Mouse (Mus musculus): Measurements from ENCODE around the gene Prps1l3. TPM values are rescaled to one million over a fixed set of nuclear protein-coding genes. Genes with fewer than 3 reads are reported as not detected.
"Not testable (repeated sequence)": the region's sequence is repeated elsewhere in the genome, so short reads cannot be mapped to it uniquely, and the experiment has no call there.

Prps1l3 gene
- polyA plus RNA-seq, 1 experiment from 2014 or later, result 33.0 TPM

- no peaks in the 10 kb centered on the region for H3K36me3 ChIP-seq (ENCODE audit: control insufficient read depth, insufficient read depth)
- peak within 1 kb of the TSS; percentile 95 for H3K27ac ChIP-seq (ENCODE audit: low read length)
- no peaks in the 10 kb centered on the region for H3K9me3 ChIP-seq (replicated peaks; ENCODE audit: control insufficient read depth, low read length)
- H3K4me3 ChIP-seq (ENCODE audit: low read depth, low read length), result peak within 1 kb of the TSS; percentile 87
- peaks cover 15% of the 10 kb centered on the region for H3K4me1 ChIP-seq (ENCODE audit: control insufficient read depth, low read depth, low read length)
- peak; percentile 84 for ATAC-seq (ENCODE audit: low read depth)
- no peaks in the 10 kb centered on the region for H3K27me3 ChIP-seq (ENCODE audit: control insufficient read depth, insufficient read depth, low read depth, low read length)
- H3K4me2 ChIP-seq (ENCODE audit: low read depth, low read length), result peak within 1 kb of the TSS; percentile 77
- 19% methylated on average over 10 of the region's 10 CpGs for WGBS (ENCODE audit: insufficient replicate concordance)
- peak within 1 kb of the TSS; percentile 97 for H3K9ac ChIP-seq (ENCODE audit: low read depth, low read length)
These were observed 32.7 kb upstream of the Prps1l3 start, which contains the start of gene Slc25a21 for GRCm38 (mm10) chr12:57197363-57198026. TSS of gene Slc25a21 (minus strand) at chr12:57197472.

DNA sequence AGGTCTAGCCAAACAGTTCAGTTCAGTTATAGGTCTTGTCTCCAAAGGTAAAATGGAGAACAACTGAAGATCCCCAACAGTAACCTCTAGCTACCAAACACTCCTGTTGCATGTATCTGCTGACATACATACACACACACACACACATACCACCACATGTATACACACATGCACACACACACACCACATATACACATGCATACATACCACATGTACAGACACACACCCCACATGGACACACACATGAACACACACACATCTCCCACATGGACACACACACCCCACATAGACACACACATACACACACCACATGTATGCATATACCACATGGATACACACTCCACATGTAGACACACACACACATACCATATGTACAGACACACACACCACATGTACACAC lies 31.9 kb upstream of the Prps1l3 start:
- Histone ChIP-seq H3K9ac (ENCODE audit: low read depth, low read length) (peak overlapping the region; percentile 48), H3K4me2 (ENCODE audit: low read depth, low read length) (peak overlapping the region; percentile 77)

DNA sequence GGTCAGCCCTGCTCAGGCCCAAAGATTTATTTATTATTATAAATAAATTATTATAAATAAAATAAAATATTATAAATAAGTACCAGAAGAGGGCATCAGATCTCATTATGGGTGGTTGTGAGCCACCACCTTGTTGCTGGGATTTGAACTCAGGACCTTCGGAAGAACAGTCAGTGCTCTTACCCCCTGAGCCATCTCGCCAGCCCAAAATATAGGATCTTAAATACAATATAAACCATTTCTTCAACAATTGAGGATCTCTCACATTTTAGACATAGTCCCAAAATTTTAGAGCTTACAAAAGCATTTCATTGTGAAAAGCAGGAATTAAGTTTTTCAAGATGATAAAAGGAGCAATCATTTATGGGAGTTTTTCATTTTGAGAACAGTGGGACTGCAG lies 30.8 kb upstream of the Prps1l3 start:
- ATAC-seq (ENCODE audit: low read depth), result no peak
- WGBS (ENCODE audit: insufficient replicate concordance), result 84% methylated on average over 2 of the region's 2 CpGs

More for the DNA sequence above, 31.9 kb upstream of the Prps1l3 start:
- H3K27ac ChIP-seq (ENCODE audit: low read length), result peak overlapping the region; percentile 89
- no peaks in the 10 kb centered on the region for H3K36me3 ChIP-seq (ENCODE audit: control insufficient read depth, insufficient read depth)
- no peaks in the 10 kb centered on the region for H3K9me3 ChIP-seq (replicated peaks; ENCODE audit: control insufficient read depth, low read length)
- H3K4me3 ChIP-seq (ENCODE audit: low read depth, low read length), result peak overlapping the region; percentile 17
- peaks cover 11% of the 10 kb centered on the region for H3K4me1 ChIP-seq (ENCODE audit: control insufficient read depth, low read depth, low read length)
- H3K27me3 ChIP-seq (ENCODE audit: control insufficient read depth, insufficient read depth, low read depth, low read length), result no peaks in the 10 kb centered on the region
- ATAC-seq (ENCODE audit: low read depth), result no peak

DNA sequence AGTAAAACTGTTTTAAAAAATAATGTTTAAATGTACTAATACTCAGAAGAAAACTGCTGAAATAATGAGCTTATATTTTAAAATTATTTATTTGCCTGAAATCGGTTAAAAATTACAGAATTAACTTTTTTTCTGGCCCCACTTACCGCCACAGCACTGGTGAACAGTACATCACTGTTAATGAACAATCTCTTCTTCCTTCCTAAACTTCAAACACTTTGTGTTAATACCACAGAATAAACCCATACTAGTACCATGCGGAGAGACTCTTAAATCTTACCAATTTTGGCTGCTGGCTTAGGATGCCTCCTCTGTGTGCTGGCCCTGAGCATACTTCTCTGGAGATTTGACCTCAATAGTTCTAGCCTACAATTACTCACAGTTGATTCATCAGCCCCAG lies 28.3 kb upstream of the Prps1l3 start:
- ATAC-seq (ENCODE audit: low read depth), result no peak
- no peak overlapping the region for H3K27ac ChIP-seq (ENCODE audit: low read length)
- no peak overlapping the region for H3K4me3 ChIP-seq (ENCODE audit: low read depth, low read length)
- no peak overlapping the region for H3K4me2 ChIP-seq (ENCODE audit: low read depth, low read length)
- H3K9me3 ChIP-seq (replicated peaks; ENCODE audit: control insufficient read depth, low read length), result no peaks in the 10 kb centered on the region
- no peaks in the 10 kb centered on the region for H3K36me3 ChIP-seq (ENCODE audit: control insufficient read depth, insufficient read depth)
- no peak overlapping the region for H3K9ac ChIP-seq (ENCODE audit: low read depth, low read length)
- H3K27me3 ChIP-seq (ENCODE audit: control insufficient read depth, insufficient read depth, low read depth, low read length), result no peaks in the 10 kb centered on the region
- peaks cover 8% of the 10 kb centered on the region for H3K4me1 ChIP-seq (ENCODE audit: control insufficient read depth, low read depth, low read length)
- WGBS (ENCODE audit: insufficient replicate concordance), result 83% methylated on average over 3 of the region's 3 CpGs

More for the DNA sequence above, 30.8 kb upstream of the Prps1l3 start:
- Histone ChIP-seq H3K9me3 (replicated peaks; ENCODE audit: control insufficient read depth, low read length) (no peaks in the 10 kb centered on the region), H3K4me3 (ENCODE audit: low read depth, low read length) (no peak overlapping the region), H3K4me2 (ENCODE audit: low read depth, low read length) (no peak overlapping the region), H3K36me3 (ENCODE audit: control insufficient read depth, insufficient read depth) (no peaks in the 10 kb centered on the region), H3K27me3 (ENCODE audit: control insufficient read depth, insufficient read depth, low read depth, low read length) (no peaks in the 10 kb centered on the region), H3K9ac (ENCODE audit: low read depth, low read length) (no peak overlapping the region), H3K4me1 (ENCODE audit: control insufficient read depth, low read depth, low read length) (peaks cover 9% of the 10 kb centered on the region), H3K27ac (ENCODE audit: low read length) (no peak overlapping the region)

GRCm38 (mm10) chr12:57204276-57204851 lies 25.8 kb upstream of the Prps1l3 start:
- Histone ChIP-seq H3K36me3 (ENCODE audit: control insufficient read depth, insufficient read depth) (no peaks in the 10 kb centered on the region), H3K4me2 (ENCODE audit: low read depth, low read length) (no peak overlapping the region), H3K27me3 (ENCODE audit: control insufficient read depth, insufficient read depth, low read depth, low read length) (no peaks in the 10 kb centered on the region), H3K9me3 (replicated peaks; ENCODE audit: control insufficient read depth, low read length) (no peaks in the 10 kb centered on the region), H3K4me1 (ENCODE audit: control insufficient read depth, low read depth, low read length) (no peaks in the 10 kb centered on the region; the same call in 1 of the 2 replicates), H3K4me3 (ENCODE audit: low read depth, low read length) (no peak overlapping the region), H3K9ac (ENCODE audit: low read depth, low read length) (no peak overlapping the region), H3K27ac (ENCODE audit: low read length) (no peak overlapping the region)
- ATAC-seq (ENCODE audit: low read depth), result no peak
- 66% methylated on average over 4 of the region's 4 CpGs for WGBS (ENCODE audit: insufficient replicate concordance)

GRCm38 (mm10) chr12:57211353-57212311 lies 18.6 kb upstream of the Prps1l3 start:
- H3K27me3 ChIP-seq (ENCODE audit: control insufficient read depth, insufficient read depth, low read depth, low read length), result no peaks in the 10 kb centered on the region
- 6% methylated on average over 30 of the region's 30 CpGs for WGBS (ENCODE audit: insufficient replicate concordance)
- H3K4me3 ChIP-seq (ENCODE audit: low read depth, low read length), result peak overlapping the region; percentile 70
- H3K27ac ChIP-seq (ENCODE audit: low read length), result peak overlapping the region; percentile 69
- peak; percentile 78 for ATAC-seq (ENCODE audit: low read depth)
- peaks cover 14% of the 10 kb centered on the region for H3K4me1 ChIP-seq (ENCODE audit: control insufficient read depth, low read depth, low read length)
- H3K4me2 ChIP-seq (ENCODE audit: low read depth, low read length), result peak overlapping the region; percentile 87
- no peaks in the 10 kb centered on the region for H3K36me3 ChIP-seq (ENCODE audit: control insufficient read depth, insufficient read depth)
- H3K9me3 ChIP-seq (replicated peaks; ENCODE audit: control insufficient read depth, low read length), result no peaks in the 10 kb centered on the region
- H3K9ac ChIP-seq (ENCODE audit: low read depth, low read length), result peak overlapping the region; percentile 74

DNA sequence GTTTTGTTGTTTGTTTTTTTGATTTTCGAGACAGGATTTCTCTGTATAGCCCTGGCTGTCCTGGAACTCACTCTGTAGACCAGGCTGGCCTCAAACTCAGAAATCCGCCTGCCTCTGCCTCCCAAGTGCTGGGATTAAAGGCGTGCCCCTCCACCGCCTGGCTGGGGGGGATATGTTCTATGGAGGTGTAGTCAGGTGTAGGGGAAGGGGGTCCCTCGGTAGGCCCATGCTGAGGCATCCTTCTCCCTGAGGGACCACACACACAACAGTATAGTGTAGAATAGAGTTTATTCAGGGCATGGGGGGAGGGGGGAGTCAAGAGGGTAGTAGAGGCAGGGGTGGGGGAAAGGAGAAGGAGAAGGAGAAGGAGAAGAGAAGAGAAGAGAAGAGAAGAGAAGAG lies 17.7 kb upstream of the Prps1l3 start:
- H3K36me3 ChIP-seq (ENCODE audit: control insufficient read depth, insufficient read depth); H3K4me2 ChIP-seq (ENCODE audit: low read depth, low read length); H3K9ac ChIP-seq (ENCODE audit: low read depth, low read length); H3K9me3 ChIP-seq (replicated peaks; ENCODE audit: control insufficient read depth, low read length); H3K4me3 ChIP-seq (ENCODE audit: low read depth, low read length); H3K27ac ChIP-seq (ENCODE audit: low read length); ATAC-seq (ENCODE audit: low read depth); H3K27me3 ChIP-seq (ENCODE audit: control insufficient read depth, insufficient read depth, low read depth, low read length): not testable (repeated sequence)
- H3K4me1 ChIP-seq (ENCODE audit: control insufficient read depth, low read depth, low read length), result peaks cover 14% of the 10 kb centered on the region
- WGBS (ENCODE audit: insufficient replicate concordance), result 57% methylated on average over 5 of the region's 5 CpGs

DNA sequence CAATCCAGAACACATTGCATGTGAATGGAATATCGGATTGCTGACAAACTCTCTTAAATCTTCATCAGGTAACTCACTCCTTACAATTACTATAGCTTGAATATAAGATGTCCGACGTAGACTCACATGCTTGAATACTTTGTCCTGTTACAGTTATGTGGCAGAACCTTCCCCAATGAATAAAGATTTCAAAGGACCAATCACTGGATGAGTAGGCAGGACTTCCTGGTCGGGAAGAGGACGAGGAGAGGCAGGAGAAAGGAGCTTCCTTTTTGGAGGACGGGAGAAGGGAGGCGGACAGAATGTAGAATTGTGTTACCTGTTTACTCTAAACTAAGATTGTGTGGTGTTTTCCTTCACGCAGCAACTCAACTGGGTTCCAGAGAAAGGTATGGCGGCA lies 3.8 kb upstream of the Prps1l3 start:
- H3K36me3 ChIP-seq (ENCODE audit: control insufficient read depth, insufficient read depth), result no peaks in the 10 kb centered on the region
- no peaks in the 10 kb centered on the region for H3K27me3 ChIP-seq (ENCODE audit: control insufficient read depth, insufficient read depth, low read depth, low read length)
- no peak overlapping the region for H3K9ac ChIP-seq (ENCODE audit: low read depth, low read length)
- no peak overlapping the region for H3K4me2 ChIP-seq (ENCODE audit: low read depth, low read length)
- no peak overlapping the region for H3K4me3 ChIP-seq (ENCODE audit: low read depth, low read length)
- WGBS (ENCODE audit: insufficient replicate concordance), result 79% methylated on average over 9 of the region's 9 CpGs
- no peak for ATAC-seq (ENCODE audit: low read depth)
- H3K9me3 ChIP-seq (replicated peaks; ENCODE audit: control insufficient read depth, low read length), result no peaks in the 10 kb centered on the region
- peaks cover 3% of the 10 kb centered on the region for H3K4me1 ChIP-seq (ENCODE audit: control insufficient read depth, low read depth, low read length)
- no peak overlapping the region for H3K27ac ChIP-seq (ENCODE audit: low read length)

Measured in liver, embryonic 16.5 days (tissue).